Mouse (Mus musculus) hindbrain, embryonic 16.5 days (tissue): ENCODE measurements around the gene Nufip2. TPM values are rescaled to one million over a fixed set of nuclear protein-coding genes. Genes with fewer than 3 reads are reported as not detected.
A peak's percentile ranks its signal among the peaks of the same experiment; 100 is the strongest.

Experiments used
- ATAC-seq: fragments of 200-750 bp; cut with Nextera tagmentation; 2 replicates; pipeline ENCODE4 v1.8.0; 2017; ENCODE audit warnings: moderate TSS enrichment, moderate library complexity
- H3K27ac ChIP-seq: fragments of 300-500 bp; sonication (generic); 2 replicates; pipeline ENCODE4 v1.5.1; 2014; ENCODE audit warnings: low read depth, mild to moderate bottlenecking, control low read depth, low read length, moderate library complexity
- H3K27me3 ChIP-seq: fragments of 300-500 bp; sonication (generic); replicated peaks from 2 replicates; pipeline ENCODE4 v1.6.1; 2014; ENCODE audit warnings: low read length; ENCODE audit not compliant: control insufficient read depth, insufficient read depth
- H3K36me3 ChIP-seq: fragments of 300-500 bp; sonication (generic); 2 replicates; pipeline ENCODE4 v1.6.1; 2014; ENCODE audit warnings: mild to moderate bottlenecking, low read length, moderate library complexity, mixed read lengths; ENCODE audit not compliant: control insufficient read depth, insufficient read depth
- H3K4me1 ChIP-seq: fragments of 300-500 bp; sonication (generic); 2 replicates; pipeline ENCODE4 v1.6.1; 2014; ENCODE audit warnings: low read depth, low read length; ENCODE audit not compliant: control insufficient read depth, insufficient read depth
- H3K4me2 ChIP-seq: fragments of 300-500 bp; sonication (generic); 2 replicates; pipeline ENCODE4 v1.6.1; 2014; ENCODE audit warnings: mild to moderate bottlenecking, low read length, control low read depth, moderate library complexity
- H3K4me3 ChIP-seq: fragments of 300-500 bp; sonication (generic); 2 replicates; pipeline ENCODE4 v1.5.1; 2014; ENCODE audit warnings: mild to moderate bottlenecking, low read length, control low read depth, moderate library complexity
- H3K9ac ChIP-seq: fragments of 300-500 bp; sonication (generic); 2 replicates; pipeline ENCODE4 v1.6.1; 2014; ENCODE audit warnings: low read depth, mild to moderate bottlenecking, control low read depth, low read length, moderate library complexity
- H3K9me3 ChIP-seq: fragments of 300-500 bp; sonication (generic); 2 replicates; pipeline ENCODE4 v1.6.1; 2014; ENCODE audit warnings: mild to moderate bottlenecking, low read length, moderate library complexity; ENCODE audit not compliant: control insufficient read depth
- WGBS: fragments of 180-500 bp; shearing (Covaris S2); extraction: QIAGEN DNeasy Blood & Tissue Kit; methylation state at CpG from one replicate; pipeline ENCODE4 v1.1.7; 2014; 5-methylcytosine and 5-hydroxymethylcytosine counted together
- polyA plus RNA-seq: library from polyadenylated mRNA; unstranded; fragments of >200 nt; fragmentation: Nextera tagmentation; extraction: Ambion mirVana; gene quantifications from 2 replicates; pipeline ENCODE4 v1.2.1, GENCODE M21; 2015

Gene Nufip2
- polyA plus RNA-seq, 1 experiment from 2014 or later: 3.2 TPM

DNA sequence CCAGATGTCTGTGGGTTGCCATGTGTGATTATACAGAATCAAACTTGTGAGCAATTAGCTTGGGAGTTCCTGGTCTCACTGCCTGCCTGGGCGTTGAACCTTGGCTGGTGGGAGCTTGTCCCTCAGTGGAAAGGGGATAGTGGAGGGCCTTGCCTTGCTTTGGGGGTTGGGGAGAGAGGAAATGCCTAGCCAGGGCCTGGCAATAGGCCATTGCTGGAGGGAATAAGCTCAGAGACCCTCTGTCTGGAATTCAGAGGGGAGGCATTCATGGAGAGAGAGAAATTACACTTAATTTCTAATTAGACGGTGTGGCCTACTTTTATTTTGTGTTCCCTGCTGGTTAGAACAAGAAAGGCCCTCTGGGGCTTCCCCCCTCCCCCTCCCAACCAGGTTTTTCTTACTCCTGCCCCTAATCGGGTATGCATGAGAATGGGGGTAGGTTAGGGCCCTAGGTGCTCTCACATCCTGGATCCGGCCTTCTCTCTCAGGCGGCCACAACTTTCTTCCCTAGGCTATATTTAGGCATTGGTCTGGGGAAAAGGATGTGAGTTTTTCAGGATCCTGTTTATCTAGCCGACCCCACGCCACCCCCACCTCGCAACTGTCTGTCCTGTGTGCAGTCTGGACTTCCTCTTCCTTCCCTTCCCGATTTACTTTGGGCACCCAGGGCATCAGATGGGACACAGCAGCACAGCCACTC lies 89.9 kb downstream of the Nufip2 start:
- H3K4me2 ChIP-seq: no peak overlapping the region
- H3K4me1 ChIP-seq: peaks cover 4% of the 10 kb centered on the region
- no peak overlapping the region for H3K9ac ChIP-seq
- no peak for ATAC-seq
- WGBS: 46% methylated on average over 9 of the region's 9 CpGs
- no peaks in the 10 kb centered on the region for H3K27me3 ChIP-seq
- no peaks in the 10 kb centered on the region for H3K9me3 ChIP-seq
- peaks cover 7% of the 10 kb centered on the region; the same call in 1 of the 2 replicates for H3K36me3 ChIP-seq
- H3K4me3 ChIP-seq: no peak overlapping the region
- H3K27ac ChIP-seq: peak overlapping the region; percentile 37; the same call in 1 of the 2 replicates

DNA sequence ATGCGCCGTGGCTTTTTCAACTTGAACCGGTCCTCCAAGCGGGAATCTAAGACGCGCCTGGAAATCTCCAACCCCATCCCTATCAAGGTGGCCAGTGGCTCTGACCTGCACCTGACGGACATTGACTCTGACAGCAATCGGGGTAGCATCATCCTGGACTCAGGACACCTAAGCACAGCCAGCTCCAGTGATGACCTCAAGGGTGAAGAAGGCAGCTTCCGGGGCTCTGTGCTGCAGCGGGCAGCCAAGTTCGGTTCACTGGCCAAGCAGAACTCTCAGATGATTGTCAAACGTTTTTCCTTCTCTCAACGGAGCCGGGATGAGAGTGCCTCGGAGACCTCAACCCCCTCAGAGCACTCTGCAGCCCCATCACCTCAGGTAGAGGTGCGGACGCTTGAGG lies 91.5 kb downstream of the Nufip2 start:
- H3K4me3 ChIP-seq: no peak overlapping the region
- H3K36me3 ChIP-seq: peaks cover 7% of the 10 kb centered on the region; the same call in 1 of the 2 replicates
- H3K9me3 ChIP-seq: no peaks in the 10 kb centered on the region
- no peak overlapping the region for H3K9ac ChIP-seq
- no peak overlapping the region for H3K4me2 ChIP-seq
- no peaks in the 10 kb centered on the region for H3K27me3 ChIP-seq
- peaks cover 4% of the 10 kb centered on the region for H3K4me1 ChIP-seq
- ATAC-seq: no peak
- 89% methylated on average over 17 of the region's 17 CpGs for WGBS
- no peak overlapping the region for H3K27ac ChIP-seq

DNA sequence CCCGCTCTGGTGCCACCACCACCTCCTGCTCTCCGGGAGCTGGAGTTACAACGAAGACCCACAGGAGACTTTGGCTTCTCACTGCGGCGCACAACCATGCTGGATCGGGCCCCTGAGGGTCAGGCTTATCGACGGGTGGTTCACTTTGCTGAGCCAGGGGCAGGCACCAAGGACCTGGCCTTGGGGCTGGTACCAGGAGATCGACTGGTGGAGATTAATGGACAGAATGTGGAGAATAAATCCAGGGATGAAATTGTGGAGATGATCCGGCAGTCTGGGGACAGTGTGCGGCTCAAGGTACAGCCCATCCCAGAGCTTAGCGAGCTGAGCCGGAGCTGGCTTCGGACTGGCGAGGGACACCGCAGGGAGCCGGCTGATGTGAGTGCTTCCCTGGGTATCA lies 92.0 kb downstream of the Nufip2 start:
- Histone ChIP-seq H3K9me3 (no peaks in the 10 kb centered on the region), H3K4me3 (no peak overlapping the region), H3K27ac (no peak overlapping the region), H3K4me1 (peaks cover 4% of the 10 kb centered on the region), H3K4me2 (no peak overlapping the region), H3K9ac (no peak overlapping the region), H3K27me3 (no peaks in the 10 kb centered on the region), H3K36me3 (peaks cover 7% of the 10 kb centered on the region; the same call in 1 of the 2 replicates)
- 91% methylated on average over 17 of the region's 17 CpGs for WGBS
- no peak for ATAC-seq

DNA sequence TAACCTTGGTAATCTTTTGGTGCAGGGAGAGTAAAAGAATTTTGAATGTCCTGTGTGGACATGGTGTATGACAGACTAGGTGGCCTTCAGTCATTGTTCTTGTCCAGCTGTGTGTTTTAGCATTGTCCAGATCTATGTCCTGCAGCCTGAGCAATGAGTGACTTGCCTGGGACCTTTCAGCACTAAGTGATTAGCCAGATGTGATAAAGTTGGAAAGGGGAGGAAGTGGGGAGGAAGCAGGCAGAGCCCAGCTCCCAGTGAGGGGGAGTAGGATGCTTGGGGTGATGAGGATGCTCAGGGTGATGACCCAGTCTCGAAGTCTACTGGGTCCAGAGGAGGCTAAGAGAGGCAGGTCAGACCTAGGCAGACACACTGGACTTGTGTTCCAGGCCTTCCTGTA lies 93.3 kb downstream of the Nufip2 start:
- ATAC-seq: no peak
- WGBS: 92% methylated on average over 1 of the region's 1 CpGs
- no peaks in the 10 kb centered on the region for H3K27me3 ChIP-seq
- H3K4me2 ChIP-seq: no peak overlapping the region
- H3K9me3 ChIP-seq: no peaks in the 10 kb centered on the region
- H3K4me3 ChIP-seq: no peak overlapping the region
- peaks cover 15% of the 10 kb centered on the region for H3K4me1 ChIP-seq
- H3K9ac ChIP-seq: no peak overlapping the region
- peaks cover 7% of the 10 kb centered on the region; the same call in 1 of the 2 replicates for H3K36me3 ChIP-seq
- H3K27ac ChIP-seq: no peak overlapping the region

DNA sequence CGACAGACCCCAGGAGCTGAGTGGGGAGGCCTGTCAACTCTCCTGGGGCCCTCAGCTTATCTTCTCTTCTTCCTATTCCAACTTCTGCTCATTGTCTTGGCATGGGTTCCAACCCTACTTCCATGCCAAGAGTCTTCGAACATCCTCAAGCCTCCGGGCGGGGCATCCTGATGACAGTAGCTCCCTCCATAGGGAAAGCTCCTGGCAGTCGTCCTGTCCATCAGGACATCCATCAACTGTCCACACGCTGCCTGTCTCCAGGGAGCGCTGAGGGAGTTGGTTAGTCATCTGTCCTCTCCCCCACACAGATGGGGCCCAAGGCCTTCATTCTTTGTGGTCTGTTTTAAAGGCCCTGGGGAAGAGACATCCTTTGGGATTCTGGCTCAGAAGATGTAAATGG lies 95.1 kb downstream of the Nufip2 start:
- Histone ChIP-seq H3K9me3 (no peaks in the 10 kb centered on the region), H3K4me2 (no peak overlapping the region), H3K9ac (no peak overlapping the region), H3K36me3 (peaks cover 7% of the 10 kb centered on the region; the same call in 1 of the 2 replicates), H3K4me3 (no peak overlapping the region), H3K4me1 (peaks cover 22% of the 10 kb centered on the region), H3K27ac (no peak overlapping the region), H3K27me3 (no peaks in the 10 kb centered on the region)
- no peak for ATAC-seq
- WGBS: 67% methylated on average over 7 of the region's 7 CpGs

DNA sequence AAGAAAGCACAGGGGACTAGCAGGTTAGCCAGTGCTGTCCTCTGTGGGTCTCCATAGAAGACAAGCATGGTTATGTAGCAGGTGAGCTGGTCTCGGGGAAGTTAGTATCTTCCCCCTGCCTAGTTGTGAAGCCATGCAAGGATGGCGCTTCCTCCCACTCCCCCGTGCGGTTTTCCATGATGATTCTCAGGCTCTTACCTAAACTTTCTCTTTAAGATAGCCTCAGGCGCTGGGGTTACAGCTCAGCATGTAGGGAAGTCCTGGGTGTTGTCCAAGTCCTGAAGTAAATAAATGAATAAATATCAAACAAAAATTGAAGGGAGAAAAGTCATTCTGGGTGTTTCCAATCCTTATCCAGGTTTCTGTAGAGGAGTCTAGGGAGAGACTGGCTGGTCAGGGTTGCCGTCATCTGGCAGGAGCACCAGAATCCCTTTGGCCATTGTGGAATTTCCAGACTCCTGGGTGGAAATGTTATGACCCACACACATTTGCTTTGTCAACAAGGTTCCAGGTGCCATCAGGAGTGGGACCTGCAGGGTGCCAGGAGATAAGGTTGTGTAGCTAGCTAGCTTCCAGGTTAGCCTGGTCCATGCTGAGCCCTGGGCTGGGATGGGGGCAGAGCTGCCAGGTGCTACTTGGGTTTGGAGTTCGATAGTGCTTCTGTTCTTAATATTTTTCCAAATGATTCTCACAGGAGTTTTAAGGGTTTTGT lies 96.3 kb downstream of the Nufip2 start:
- H3K9ac ChIP-seq: no peak overlapping the region
- no peak for ATAC-seq
- 92% methylated on average over 7 of the region's 7 CpGs for WGBS
- no peak overlapping the region for H3K4me3 ChIP-seq
- no peaks in the 10 kb centered on the region for H3K9me3 ChIP-seq
- H3K4me1 ChIP-seq: peaks cover 28% of the 10 kb centered on the region
- H3K27ac ChIP-seq: no peak overlapping the region
- no peak overlapping the region for H3K4me2 ChIP-seq
- H3K36me3 ChIP-seq: peaks cover 7% of the 10 kb centered on the region; the same call in 1 of the 2 replicates
- H3K27me3 ChIP-seq: no peaks in the 10 kb centered on the region

DNA sequence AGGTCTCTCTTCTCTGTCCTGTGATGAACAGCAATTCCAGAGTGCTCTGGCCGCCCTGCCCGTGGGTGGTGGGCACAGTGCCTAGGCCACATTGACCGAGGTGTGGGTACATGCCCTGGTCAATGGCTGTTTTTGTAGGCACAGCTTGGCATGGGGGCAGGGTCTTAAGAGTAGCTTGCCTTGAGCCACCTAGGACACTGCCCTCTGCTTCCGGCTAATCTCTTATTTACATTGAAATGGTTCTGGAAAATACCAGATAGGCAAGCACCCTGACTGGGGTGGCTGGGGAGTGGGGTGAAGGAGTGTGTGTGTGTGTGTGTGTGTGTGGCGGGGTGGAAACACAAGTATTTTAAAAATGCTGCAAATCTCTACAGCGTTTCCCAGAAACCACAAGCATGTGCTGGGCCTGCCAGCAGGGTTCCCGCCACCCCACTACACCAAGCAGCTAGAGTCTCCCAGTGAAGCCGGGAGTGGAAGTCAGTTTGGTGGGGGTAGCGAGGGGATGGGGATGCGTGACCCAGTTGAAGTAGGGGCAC lies 97.3 kb downstream of the Nufip2 start:
- H3K36me3 ChIP-seq: no peaks in the 10 kb centered on the region
- no peaks in the 10 kb centered on the region for H3K9me3 ChIP-seq
- H3K9ac ChIP-seq: no peak overlapping the region; the same call in 1 of the 2 replicates
- 0 out of 2 replicates have a peak, but pooled peaks have one; percentile 24 for ATAC-seq
- no peaks in the 10 kb centered on the region for H3K27me3 ChIP-seq
- H3K4me1 ChIP-seq: peaks cover 28% of the 10 kb centered on the region
- H3K4me2 ChIP-seq: no peak overlapping the region
- H3K4me3 ChIP-seq: no peak overlapping the region
- H3K27ac ChIP-seq: peak overlapping the region; percentile 33
- 51% methylated on average over 10 of the region's 10 CpGs for WGBS

DNA sequence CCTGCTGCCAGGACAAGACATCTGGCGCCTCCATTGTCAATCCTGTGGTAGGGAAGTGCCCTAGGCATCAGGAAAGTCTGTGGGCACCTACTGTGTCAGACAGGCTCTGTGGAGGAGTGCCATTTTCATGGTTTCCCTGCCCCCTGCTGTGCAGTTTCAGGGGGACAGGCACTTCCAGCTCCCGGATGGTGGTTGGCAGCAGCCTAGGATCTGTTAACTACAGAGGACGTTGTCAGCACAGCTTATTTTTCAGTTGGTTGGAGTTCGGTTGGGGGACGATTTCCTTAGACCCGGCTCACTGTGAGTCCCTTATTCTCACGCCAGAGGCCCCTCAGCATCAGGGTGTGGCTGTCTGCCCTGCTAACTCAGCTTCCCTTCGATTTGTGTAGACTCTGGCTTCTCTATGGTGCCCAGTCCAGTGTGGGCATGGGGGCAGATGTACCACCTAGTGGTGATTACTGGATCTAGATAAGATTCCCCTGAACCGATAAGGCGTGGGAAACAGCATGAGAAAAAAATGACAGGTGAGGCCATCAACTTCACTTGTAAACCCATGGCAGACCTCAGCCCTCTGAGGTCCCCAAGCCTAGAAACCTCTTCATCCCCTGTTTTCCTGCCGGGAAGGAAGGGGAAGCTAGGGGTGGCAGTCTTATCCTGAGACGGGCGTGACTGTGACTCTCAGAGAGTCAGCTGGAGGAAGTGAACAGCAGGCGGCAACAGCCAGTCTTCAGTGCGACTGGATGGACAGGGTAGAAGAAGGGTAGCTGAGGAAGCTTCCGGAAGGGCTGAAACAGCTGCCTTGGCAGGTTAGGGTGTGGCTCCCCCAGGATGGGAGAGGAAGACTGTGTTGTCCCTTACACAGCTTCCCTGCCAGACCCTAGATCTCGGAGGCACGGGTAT lies 98.0 kb downstream of the Nufip2 start:
- Histone ChIP-seq H3K9me3 (no peaks in the 10 kb centered on the region), H3K27me3 (no peaks in the 10 kb centered on the region), H3K36me3 (no peaks in the 10 kb centered on the region), H3K4me1 (peaks cover 28% of the 10 kb centered on the region), H3K4me3 (no peak overlapping the region), H3K27ac (peak overlapping the region; percentile 33), H3K9ac (peak overlapping the region; percentile 0; the same call in 1 of the 2 replicates), H3K4me2 (no peak overlapping the region)
- 49% methylated on average over 18 of the region's 18 CpGs for WGBS
- 0 out of 2 replicates have a peak, but pooled peaks have one; percentile 31 for ATAC-seq
